Mouse (Mus musculus) megakaryocyte, embryonic 14.5 days (primary cell): ENCODE data around the gene Adam19.

ENCODE experiments used
- FLI1 ChIP-seq: IDR thresholded peaks from 2 replicates; pipeline ENCODE4 v1.6.1; 2012; ENCODE audit warnings: low read length, inconsistent platforms, mixed read lengths
- GATA1 ChIP-seq: IDR thresholded peaks from 3 replicates; pipeline ENCODE4 v1.6.1; 2012; ENCODE audit warnings: mixed read lengths, low read length, inconsistent platforms, borderline replicate concordance

- TF ChIP-seq GATA1 (no peak), FLI1 (no peak)
Measured at GRCm38 (mm10) chr11:46146619-46147018, 90.8 kb downstream of the Adam19 start.
